Mouse (Mus musculus): Measurements from ENCODE around the gene Tmem163.

DNA sequence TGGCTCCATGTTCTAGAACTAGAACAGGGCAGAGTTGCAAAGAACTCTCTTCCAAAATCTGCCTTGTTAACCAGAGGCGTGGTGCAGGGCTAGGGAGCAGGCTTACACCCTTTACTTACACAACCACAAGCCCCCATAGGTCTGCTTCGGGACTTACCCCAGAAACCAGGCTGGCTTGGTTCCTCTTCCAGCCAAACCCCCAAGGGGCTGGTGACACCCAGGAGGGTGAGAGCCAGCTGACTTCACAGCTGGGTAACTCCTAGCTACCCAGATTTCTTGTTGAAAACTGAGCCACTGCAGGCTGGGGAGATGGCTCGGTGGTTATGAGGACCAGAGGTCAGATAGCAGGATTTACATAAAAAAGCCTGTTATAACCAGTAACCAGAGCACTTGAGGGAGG, 164.9 kb downstream of the Tmem163 start:
- TF ChIP-seq EP300 (IDR thresholded peaks at IDR 0.05; ENCODE audit: low read depth) = no peak
- TF ChIP-seq CTCF (IDR thresholded peaks at IDR 0.05; ENCODE audit: low read depth) = no peak
